Comparison of ENCODE assay signal across 15 mouse cellular contexts in the genomic region with DNA sequence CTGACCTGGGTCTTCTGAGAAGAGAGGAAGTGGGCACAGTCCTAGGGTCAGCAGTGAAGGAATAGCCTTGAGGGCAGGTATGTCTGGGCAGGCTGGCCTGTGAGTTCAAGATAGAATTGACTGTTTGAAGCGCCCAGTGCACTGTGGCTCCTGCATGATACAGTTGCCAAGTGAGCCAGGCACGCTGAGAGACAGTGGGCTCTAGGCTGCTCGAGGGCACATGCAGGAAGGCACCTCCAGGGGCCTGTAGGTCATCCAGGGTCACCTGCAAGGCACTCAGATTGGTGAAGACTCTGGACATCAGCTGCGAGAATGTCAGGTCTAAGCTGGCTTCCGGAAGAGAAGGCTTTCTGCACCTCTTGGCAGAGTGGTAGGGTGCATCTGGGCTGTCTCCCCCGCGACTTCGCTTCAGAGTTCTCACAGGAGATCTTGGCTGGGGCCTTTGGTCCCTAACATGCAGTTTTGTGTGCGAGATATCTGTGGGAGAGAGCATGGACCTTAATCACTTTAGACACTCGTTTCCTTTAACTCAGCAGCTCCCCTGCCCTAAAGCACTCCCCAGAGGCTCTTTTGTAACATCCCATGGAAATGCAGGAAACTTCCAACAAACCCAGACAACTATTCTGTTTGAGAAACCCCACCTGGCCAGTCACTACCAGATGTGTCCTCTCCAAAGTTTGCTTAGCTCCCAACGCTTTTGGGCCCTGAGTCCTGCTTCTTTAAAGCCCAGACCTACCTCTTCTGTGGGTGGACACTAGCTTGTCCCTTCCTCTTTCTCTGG. TPM values are rescaled to one million over a fixed set of nuclear protein-coding genes. Genes with fewer than 3 reads are reported as not detected.
A peak's percentile ranks its signal among the peaks of the same experiment; 100 is the strongest.
DNase-seq lines count a peak whose midpoint lies in the region; ATAC-seq and TF ChIP-seq lines count a peak whose summit lies in the region.
"Had no signal": no experiment of that assay in that cellular context is flagged by ENCODE, and none has a peak within 500 bp of the region (broad histone marks: within the 10 kb centered on the region; RNA-seq: fewer than 3 reads in every experiment).

No protein-coding gene starts in this region.

- 43% methylated on average over 11 of the region's 11 CpGs for WGBS in intestine, embryonic 14.5 days
- 63% methylated on average over 11 of the region's 11 CpGs for WGBS in intestine, postnatal 0 days
- WGBS in intestine, embryonic 16.5 days = 57% methylated on average over 11 of the region's 11 CpGs
- WGBS in kidney, adult 2 months = 59% methylated on average over 11 of the region's 11 CpGs

- no peak overlapping the region for H3K4me3 ChIP-seq in intestine, embryonic 14.5 days (ENCODE audit: low read depth, low read length)
- H3K4me3 ChIP-seq in intestine, postnatal 0 days (ENCODE audit: low read depth, low read length) = no peak overlapping the region
- H3K4me3 ChIP-seq in intestine, embryonic 16.5 days (ENCODE audit: low read length) = no peak overlapping the region
- H3K4me3 ChIP-seq in kidney, adult 2 months (ENCODE audit: insufficient read depth, low read depth, low read length) = no peak overlapping the region
- H3K4me3 ChIP-seq: erythroblast, embryonic 14.5 days; liver, embryonic 12.5 days had no signal

- peak; percentile 77 for ATAC-seq in intestine, embryonic 14.5 days (replicated peaks; ENCODE audit: low FRiP score, low TSS enrichment, low read depth)
- no peak for ATAC-seq in intestine, postnatal 0 days
- no peak for ATAC-seq in intestine, embryonic 16.5 days
- ATAC-seq in monocyte, adult 5-6 weeks (replicated peaks; ENCODE audit: insufficient number of reproducible peaks, low FRiP score, low TSS enrichment, poor library complexity, severe bottlenecking) = 0 out of 2 replicates have a peak, but pooled peaks have one; percentile 17
- ATAC-seq: liver, embryonic 12.5 days had no signal

- TF ChIP-seq POLR2A in kidney, adult 2 months (IDR thresholded peaks at IDR 0.05; ENCODE audit: low read depth, low read length) = no peak

- peak; percentile 61 for DNase-seq in intestine, embryonic 14.5 days (ENCODE audit: low spot score)
- peak; percentile 44 for DNase-seq in kidney, adult 2 months
- DNase-seq in frontal cortex, postnatal 14 days (ENCODE audit: low spot score in 2 of 2) = no peak
- DNase-seq in layer of hippocampus, postnatal 10 days (ENCODE audit: low spot score in 2 of 2) = no peak
- DNase-seq: adrenal gland, adult 8-10 months; thymus, postnatal 14 days had no signal

- H3K9me3 ChIP-seq in intestine, embryonic 14.5 days (ENCODE audit: control insufficient read depth, low read length) = no peaks in the 10 kb centered on the region
- no peaks in the 10 kb centered on the region for H3K9me3 ChIP-seq in intestine, postnatal 0 days (ENCODE audit: control insufficient read depth)
- no peaks in the 10 kb centered on the region for H3K9me3 ChIP-seq in intestine, embryonic 16.5 days (ENCODE audit: control insufficient read depth, low read length)
- H3K9me3 ChIP-seq: liver, embryonic 12.5 days had no signal

- no peak overlapping the region for H3K4me2 ChIP-seq in intestine, embryonic 14.5 days (ENCODE audit: low read length)
- H3K4me2 ChIP-seq in intestine, postnatal 0 days (replicated peaks; ENCODE audit: low read depth) = no peak overlapping the region
- no peak overlapping the region for H3K4me2 ChIP-seq in intestine, embryonic 16.5 days (ENCODE audit: low read depth, low read length)
- H3K4me2 ChIP-seq: liver, embryonic 12.5 days had no signal

- no peaks in the 10 kb centered on the region for H3K27me3 ChIP-seq in intestine, embryonic 14.5 days (replicated peaks; ENCODE audit: control insufficient read depth, insufficient read depth, low read length)
- no peaks in the 10 kb centered on the region for H3K27me3 ChIP-seq in intestine, postnatal 0 days (replicated peaks; ENCODE audit: control insufficient read depth, insufficient read depth, low read length)
- no peaks in the 10 kb centered on the region for H3K27me3 ChIP-seq in intestine, embryonic 16.5 days (replicated peaks; ENCODE audit: control insufficient read depth, insufficient read depth, low read length)
- H3K27me3 ChIP-seq in kidney, adult 2 months (replicated peaks; ENCODE audit: control insufficient read depth, insufficient read depth, low read length) = no peaks in the 10 kb centered on the region
- H3K27me3 ChIP-seq: CH12.LX; liver, embryonic 12.5 days had no signal

- peaks cover 4% of the 10 kb centered on the region; the same call in 1 of the 2 replicates for H3K4me1 ChIP-seq in intestine, embryonic 14.5 days (replicated peaks; ENCODE audit: control insufficient read depth, insufficient read depth, low read length)
- no peaks in the 10 kb centered on the region for H3K4me1 ChIP-seq in intestine, postnatal 0 days (replicated peaks; ENCODE audit: control insufficient read depth, insufficient read depth, low read length)
- H3K4me1 ChIP-seq in intestine, embryonic 16.5 days (ENCODE audit: control insufficient read depth, insufficient read depth, low read length) = no peaks in the 10 kb centered on the region
- H3K4me1 ChIP-seq in kidney, adult 2 months (ENCODE audit: control insufficient read depth, insufficient read depth, low read length) = no peaks in the 10 kb centered on the region
- H3K4me1 ChIP-seq: liver, embryonic 12.5 days had no signal

- H3K36me3 ChIP-seq in intestine, embryonic 14.5 days (ENCODE audit: control insufficient read depth, insufficient read depth, low read length) = no peaks in the 10 kb centered on the region
- H3K36me3 ChIP-seq in intestine, postnatal 0 days (ENCODE audit: control insufficient read depth, insufficient read depth) = no peaks in the 10 kb centered on the region
- no peaks in the 10 kb centered on the region for H3K36me3 ChIP-seq in intestine, embryonic 16.5 days (ENCODE audit: control insufficient read depth, insufficient read depth, low read length)
- H3K36me3 ChIP-seq in kidney, adult 2 months (ENCODE audit: control insufficient read depth, insufficient read depth, low read length) = no peaks in the 10 kb centered on the region
- H3K36me3 ChIP-seq: liver, embryonic 12.5 days had no signal

- peak overlapping the region; percentile 51 for H3K27ac ChIP-seq in intestine, embryonic 14.5 days (ENCODE audit: low read depth)
- no peak overlapping the region for H3K27ac ChIP-seq in intestine, postnatal 0 days (ENCODE audit: low read depth, low read length)
- peak overlapping the region; percentile 16; the same call in 1 of the 2 replicates for H3K27ac ChIP-seq in intestine, embryonic 16.5 days (ENCODE audit: low read length)
- H3K27ac ChIP-seq in kidney, adult 2 months (ENCODE audit: insufficient read depth, low read depth, low read length) = no peak overlapping the region
- H3K27ac ChIP-seq: liver, embryonic 12.5 days had no signal

- no peak for TF ChIP-seq CTCF in intestine, postnatal 0 days (IDR thresholded peaks at IDR 0.05; ENCODE audit: low read depth)
- no peak for TF ChIP-seq CTCF in kidney, adult 2 months (conservative IDR thresholded peaks at IDR 0.05; ENCODE audit: insufficient read depth, insufficient read length, low read depth, low read length)

- H3K9ac ChIP-seq in intestine, embryonic 14.5 days (ENCODE audit: low read length) = no peak overlapping the region
- no peak overlapping the region for H3K9ac ChIP-seq in intestine, postnatal 0 days (ENCODE audit: low read depth, low read length)
- no peak overlapping the region for H3K9ac ChIP-seq in intestine, embryonic 16.5 days (ENCODE audit: low read depth, low read length)
- H3K9ac ChIP-seq: liver, embryonic 12.5 days had no signal

RNA-seq across cellular contexts. Expression of a gene that starts 1.1 kb away (rescaled TPM):
- polyA plus RNA-seq in intestine, embryonic 14.5 days (2014; fragmentation: Nextera tagmentation; extraction: Ambion mirVana) = 0.44 and 1.1 TPM in 2 replicates
- 0.09 TPM in 1 of 2 replicates, not detected in the other for polyA plus RNA-seq in intestine, postnatal 0 days (2015; fragmentation: Nextera tagmentation; extraction: Ambion mirVana)
- polyA plus RNA-seq in intestine, embryonic 16.5 days (2015; fragmentation: Nextera tagmentation; extraction: Ambion mirVana) = 0.23 and 0.37 TPM in 2 replicates
- polyA plus RNA-seq in kidney, adult 2 months (2012; rRNA removed) = 0.07 TPM in 1 of 2 replicates, not detected in the other
- total RNA-seq in monocyte, adult 5-6 weeks (2017) = not detected in 3 replicates
- total RNA-seq in layer of hippocampus, postnatal 10 days (2021) = not detected
- total RNA-seq: adrenal gland, adult 8-10 months; CH12.LX; left cerebral cortex, postnatal 14 days; neutrophil, adult 5-6 weeks had no signal
- polyA plus RNA-seq: erythroblast, embryonic 14.5 days; heart, embryonic 16.5 days; liver, embryonic 12.5 days had no signal

Comparison
In these comparisons a context has a peak if more than half of its experiments do, and no peak if none do; other contexts are left out.
1. ATAC-seq: peak in intestine, embryonic 14.5 days (single experiment) and monocyte, adult 5-6 weeks (single experiment); none in intestine, postnatal 0 days (single experiment) and intestine, embryonic 16.5 days (single experiment).
2. H3K27ac ChIP-seq: peak in intestine, embryonic 14.5 days (single experiment) and intestine, embryonic 16.5 days (single experiment); none in intestine, postnatal 0 days (single experiment) and kidney, adult 2 months (single experiment).
3. DNase-seq: peak in intestine, embryonic 14.5 days (single experiment) and kidney, adult 2 months (single experiment); none in frontal cortex, postnatal 14 days (0 of 2) and layer of hippocampus, postnatal 10 days (0 of 2).